Mouse (Mus musculus) brain, embryonic 14.5 days (tissue): ENCODE results near the gene Primpol. TPM values are rescaled to one million over a fixed set of nuclear protein-coding genes. Genes with fewer than 3 reads are reported as not detected.

Experiments
- DNase-seq: peaks from one replicate; pipeline ENCODE4 v3.0.0-alpha.2; 2011; ENCODE audit warnings: low read depth
- CTCF ChIP-seq: fragments of 200-500 bp; IDR thresholded peaks from 2 replicates; pipeline ENCODE4 v1.5.1; 2012; ENCODE audit warnings: inconsistent platforms, mild to moderate bottlenecking, moderate library complexity, borderline replicate concordance; ENCODE audit not compliant: insufficient read depth, insufficient read length; ENCODE audit errors: extremely low read depth
- POLR2A ChIP-seq: fragments of 200-500 bp; IDR thresholded peaks from 2 replicates; pipeline ENCODE4 v1.6.1; 2012; ENCODE audit warnings: mild to moderate bottlenecking, inconsistent platforms, borderline replicate concordance; ENCODE audit not compliant: poor library complexity, insufficient read depth, insufficient read length, severe bottlenecking; ENCODE audit errors: extremely low read depth
- polyA plus RNA-seq: library from polyadenylated mRNA; depleted of rRNA; stranded (reverse); fragments of >200 nt; gene quantifications from 2 replicates; pipeline ENCODE4 v1.2.3, GENCODE M21; 2012

The Primpol gene
- polyA plus RNA-seq, 1 experiment, result 5.0 TPM

- DNase-seq, result no peak
- TF ChIP-seq CTCF, result no peak
- TF ChIP-seq POLR2A, result no peak
These were observed 38.2 kb downstream of the Primpol start for GRCm38 (mm10) chr8:46578794-46579193.

- DNase-seq, result no peak
- no peak for TF ChIP-seq CTCF
- no peak for TF ChIP-seq POLR2A
These were observed 43.0 kb downstream of the Primpol start for GRCm38 (mm10) chr8:46573964-46574363.

- TF ChIP-seq CTCF, result no peak
These were observed 43.6 kb downstream of the Primpol start for GRCm38 (mm10) chr8:46573446-46573845.

GRCm38 (mm10) chr8:46570673-46571072 lies 46.3 kb downstream of the Primpol start:
- no peak for DNase-seq
- TF ChIP-seq POLR2A (no peak), CTCF (no peak)

More at GRCm38 (mm10) chr8:46573446-46573845, 43.6 kb downstream of the Primpol start:
- no peak for DNase-seq

- no peak for DNase-seq
- TF ChIP-seq CTCF (no peak), POLR2A (no peak)
These were observed 47.2 kb downstream of the Primpol start for GRCm38 (mm10) chr8:46569659-46570441.

- DNase-seq, result no peak
- TF ChIP-seq POLR2A, result no peak
- TF ChIP-seq CTCF, result peak; percentile 41; the same call in 1 of the 2 replicates
These were observed 48.1 kb downstream of the Primpol start for GRCm38 (mm10) chr8:46568942-46569341.

- TF ChIP-seq POLR2A (no peak), CTCF (no peak)
- DNase-seq, result no peak
These were observed 49.1 kb downstream of the Primpol start for GRCm38 (mm10) chr8:46567946-46568345.

- TF ChIP-seq CTCF (no peak), POLR2A (no peak)
- DNase-seq, result peak; percentile 17
These were observed 50.0 kb downstream of the Primpol start for GRCm38 (mm10) chr8:46566914-46567529.

- no peak for DNase-seq
These were observed 54.7 kb downstream of the Primpol start for GRCm38 (mm10) chr8:46562333-46562732.

GRCm38 (mm10) chr8:46559428-46559827 lies 57.6 kb downstream of the Primpol start:
- TF ChIP-seq CTCF (peak; percentile 46; the same call in 1 of the 2 replicates), POLR2A (no peak)
- peak; percentile 59 for DNase-seq

More at GRCm38 (mm10) chr8:46562333-46562732, 54.7 kb downstream of the Primpol start:
- TF ChIP-seq POLR2A, result no peak
- TF ChIP-seq CTCF, result no peak

- TF ChIP-seq POLR2A, result no peak
- TF ChIP-seq CTCF, result no peak
- DNase-seq, result no peak
These were observed 64.6 kb downstream of the Primpol start for GRCm38 (mm10) chr8:46552441-46552765.
